Mouse (Mus musculus) bone marrow macrophage, adult 2 months (primary cell): ENCODE measurements around the gene Aldh1a3.

Source experiments
- CTCF ChIP-seq: IDR thresholded peaks from 2 replicates; pipeline ENCODE4 v1.5.1; 2012; ENCODE audit warnings: low read depth, mild to moderate bottlenecking, low read length, moderate library complexity
- POLR2A ChIP-seq: IDR thresholded peaks from 2 replicates; pipeline ENCODE4 v1.6.1; 2012; ENCODE audit warnings: mild to moderate bottlenecking, low read depth, low read length, borderline replicate concordance

- no peak for TF ChIP-seq POLR2A
- no peak for TF ChIP-seq CTCF
Observed at GRCm38 (mm10) chr7:66427437-66428161, at the start of gene Aldh1a3.
